Mouse (Mus musculus) liver, embryonic 15.5 days (tissue): ENCODE data around the gene Car5b. TPM values are rescaled to one million over a fixed set of nuclear protein-coding genes. Genes with fewer than 3 reads are reported as not detected.
A peak's percentile ranks its signal among the peaks of the same experiment; 100 is the strongest.

Experiments used
- ATAC-seq: fragments of 200-750 bp; cut with Nextera tagmentation; 2 replicates; pipeline ENCODE4 v1.8.0; 2017; ENCODE audit warnings: moderate number of reproducible peaks, mild to moderate bottlenecking, moderate library complexity; ENCODE audit not compliant: insufficient read depth
- H3K27ac ChIP-seq: fragments of 300-500 bp; sonication (generic); replicated peaks from 2 replicates; pipeline ENCODE4 v1.5.1; 2015; ENCODE audit warnings: mild to moderate bottlenecking, inconsistent platforms
- H3K27me3 ChIP-seq: fragments of 300-500 bp; sonication (generic); 2 replicates; pipeline ENCODE4 v1.6.1; 2015; ENCODE audit warnings: mild to moderate bottlenecking, inconsistent platforms
- H3K36me3 ChIP-seq: fragments of 300-500 bp; sonication (generic); replicated peaks from 2 replicates; pipeline ENCODE4 v1.6.1; 2015; ENCODE audit warnings: moderate library complexity, mild to moderate bottlenecking, inconsistent platforms
- H3K4me1 ChIP-seq: fragments of 300-500 bp; sonication (generic); replicated peaks from 2 replicates; pipeline ENCODE4 v1.6.1; 2015; ENCODE audit warnings: inconsistent platforms
- H3K4me2 ChIP-seq: fragments of 300-500 bp; sonication (generic); 2 replicates; pipeline ENCODE4 v1.6.1; 2015; ENCODE audit warnings: moderate library complexity, mild to moderate bottlenecking, inconsistent platforms
- H3K4me3 ChIP-seq: fragments of 300-500 bp; sonication (generic); replicated peaks from 2 replicates; pipeline ENCODE4 v1.5.1; 2015; ENCODE audit warnings: mild to moderate bottlenecking, inconsistent platforms
- H3K9ac ChIP-seq: fragments of 300-500 bp; sonication (generic); 2 replicates; pipeline ENCODE4 v1.6.1; 2015; ENCODE audit warnings: moderate library complexity, mild to moderate bottlenecking, inconsistent platforms
- H3K9me3 ChIP-seq: fragments of 300-500 bp; sonication (generic); replicated peaks from 2 replicates; pipeline ENCODE4 v1.6.1; 2016; ENCODE audit warnings: inconsistent platforms
- WGBS: fragments of 180-500 bp; shearing (Covaris S2); methylation state at CpG from one replicate; pipeline ENCODE4 v1.1.7; 2015; ENCODE audit warnings: mixed read lengths; ENCODE audit not compliant: insufficient replicate concordance; 5-methylcytosine and 5-hydroxymethylcytosine counted together
- polyA plus RNA-seq: library from polyadenylated mRNA; unstranded; fragments of >200 nt; fragmentation: Nextera tagmentation; extraction: Ambion mirVana; gene quantifications from 2 replicates; pipeline ENCODE4 v1.2.1, GENCODE M21; 2015

Gene Car5b
- polyA plus RNA-seq, 1 experiment from 2014 or later, result 0.06 TPM

- H3K27ac ChIP-seq, result peak within 1 kb of the TSS; percentile 97
- no peaks in the 10 kb centered on the region for H3K9me3 ChIP-seq
- no peaks in the 10 kb centered on the region for H3K27me3 ChIP-seq
- H3K36me3 ChIP-seq, result peaks cover 24% of the 10 kb centered on the region
- H3K9ac ChIP-seq, result peak within 1 kb of the TSS; percentile 78
- H3K4me3 ChIP-seq, result peak within 1 kb of the TSS; percentile 80
- H3K4me1 ChIP-seq, result peaks cover 19% of the 10 kb centered on the region
- peak within 1 kb of the TSS; percentile 72 for H3K4me2 ChIP-seq
- WGBS, result 21% methylated on average over 28 of the region's 29 CpGs
- peak; percentile 87 for ATAC-seq
Measured at GRCm38 (mm10) chrX:163958467-163958875, 69.3 kb downstream of the Car5b start, which contains the start of gene Zrsr2. Gene Zrsr2, minus strand, starts transcription at chrX:163958661.

GRCm38 (mm10) chrX:163957803-163958466 is 69.9 kb downstream of the Car5b start:
- Histone ChIP-seq H3K9me3 (no peaks in the 10 kb centered on the region), H3K4me1 (peaks cover 19% of the 10 kb centered on the region), H3K36me3 (peaks cover 29% of the 10 kb centered on the region), H3K4me2 (peak overlapping the region; percentile 72), H3K9ac (peak overlapping the region; percentile 78), H3K4me3 (peak overlapping the region; percentile 80), H3K27ac (peak overlapping the region; percentile 97), H3K27me3 (no peaks in the 10 kb centered on the region)
- peak; percentile 95 for ATAC-seq
- WGBS, result 22% methylated on average over 55 of the region's 67 CpGs

GRCm38 (mm10) chrX:163957381-163957780 is 70.4 kb downstream of the Car5b start:
- ATAC-seq, result peak; percentile 1; the same call in 1 of the 2 replicates
- H3K4me3 ChIP-seq, result peak overlapping the region; percentile 80
- no peaks in the 10 kb centered on the region for H3K27me3 ChIP-seq
- H3K27ac ChIP-seq, result peak overlapping the region; percentile 97
- 25% methylated on average over 12 of the region's 12 CpGs for WGBS
- peak overlapping the region; percentile 78; the same call in 1 of the 2 replicates for H3K9ac ChIP-seq
- H3K4me1 ChIP-seq, result peaks cover 19% of the 10 kb centered on the region
- peak overlapping the region; percentile 72 for H3K4me2 ChIP-seq
- H3K9me3 ChIP-seq, result no peaks in the 10 kb centered on the region
- H3K36me3 ChIP-seq, result peaks cover 30% of the 10 kb centered on the region

- no peak overlapping the region for H3K27ac ChIP-seq
- no peak for ATAC-seq
- H3K27me3 ChIP-seq, result no peaks in the 10 kb centered on the region
- H3K9ac ChIP-seq, result no peak overlapping the region
- H3K4me2 ChIP-seq, result no peak overlapping the region
- peaks cover 66% of the 10 kb centered on the region for H3K36me3 ChIP-seq
- peaks cover under 1% of the 10 kb centered on the region for H3K4me1 ChIP-seq
- 32% methylated on average over 1 of the region's 1 CpGs for WGBS
- H3K4me3 ChIP-seq, result no peak overlapping the region
- no peaks in the 10 kb centered on the region for H3K9me3 ChIP-seq
Measured at GRCm38 (mm10) chrX:163951618-163952017, 76.2 kb downstream of the Car5b start.

- H3K27me3 ChIP-seq, result no peaks in the 10 kb centered on the region
- peaks cover 61% of the 10 kb centered on the region for H3K36me3 ChIP-seq
- H3K4me1 ChIP-seq, result no peaks in the 10 kb centered on the region
- no peak overlapping the region for H3K27ac ChIP-seq
- 70% methylated on average over 3 of the region's 3 CpGs for WGBS
- H3K4me3 ChIP-seq, result no peak overlapping the region
- H3K9ac ChIP-seq, result no peak overlapping the region
- H3K9me3 ChIP-seq, result no peaks in the 10 kb centered on the region
- no peak overlapping the region for H3K4me2 ChIP-seq
- no peak for ATAC-seq
Measured at GRCm38 (mm10) chrX:163944381-163944780, 83.4 kb downstream of the Car5b start.

GRCm38 (mm10) chrX:163938587-163938986 is 89.2 kb downstream of the Car5b start:
- no peaks in the 10 kb centered on the region for H3K27me3 ChIP-seq
- no peaks in the 10 kb centered on the region for H3K9me3 ChIP-seq
- no peak overlapping the region for H3K4me2 ChIP-seq
- 86% methylated on average over 6 of the region's 6 CpGs for WGBS
- H3K27ac ChIP-seq, result no peak overlapping the region
- no peak for ATAC-seq
- H3K36me3 ChIP-seq, result peaks cover 39% of the 10 kb centered on the region
- no peak overlapping the region for H3K4me3 ChIP-seq
- no peaks in the 10 kb centered on the region for H3K4me1 ChIP-seq
- no peak overlapping the region for H3K9ac ChIP-seq

GRCm38 (mm10) chrX:163934731-163935130 is 93.1 kb downstream of the Car5b start:
- no peaks in the 10 kb centered on the region for H3K9me3 ChIP-seq
- no peak overlapping the region for H3K27ac ChIP-seq
- H3K4me1 ChIP-seq, result no peaks in the 10 kb centered on the region
- no peaks in the 10 kb centered on the region for H3K27me3 ChIP-seq
- H3K9ac ChIP-seq, result no peak overlapping the region
- 80% methylated on average over 8 of the region's 8 CpGs for WGBS
- H3K4me2 ChIP-seq, result no peak overlapping the region
- H3K4me3 ChIP-seq, result no peak overlapping the region
- ATAC-seq, result no peak
- H3K36me3 ChIP-seq, result peaks cover 23% of the 10 kb centered on the region

- no peaks in the 10 kb centered on the region for H3K36me3 ChIP-seq
- H3K9me3 ChIP-seq, result no peaks in the 10 kb centered on the region
- no peaks in the 10 kb centered on the region for H3K27me3 ChIP-seq
- H3K9ac ChIP-seq, result no peak overlapping the region
- H3K4me3 ChIP-seq, result no peak overlapping the region
- H3K27ac ChIP-seq, result no peak overlapping the region
- no peak overlapping the region for H3K4me2 ChIP-seq
- ATAC-seq, result no peak
- H3K4me1 ChIP-seq, result no peaks in the 10 kb centered on the region
Measured at GRCm38 (mm10) chrX:163929550-163929949, 98.2 kb downstream of the Car5b start.

Other genes starting within 250 kb of the Car5b start
- 5.0 and 5.5 TPM in 2 replicates for gene Ap1s2, start 119.0 kb downstream of the Car5b start, polyA plus RNA-seq
- 12.8 and 12.9 TPM in 2 replicates for gene Zrsr2, start 69.3 kb downstream of the Car5b start, polyA plus RNA-seq
- gene Siah1b, start 48.5 kb upstream of the Car5b start, polyA plus RNA-seq, result 14.3 and 15.8 TPM in 2 replicates
- gene Cltrn, start 60.8 kb upstream of the Car5b start, polyA plus RNA-seq, result 0.67 and 1.2 TPM in 2 replicates
- 0.05 and 0.08 TPM in 2 replicates for gene Ace2, start 111.3 kb upstream of the Car5b start, polyA plus RNA-seq
- gene Bmx, start 230.2 kb upstream of the Car5b start, polyA plus RNA-seq, result 0.50 and 0.71 TPM in 2 replicates
- 18.9 and 20.9 TPM in 2 replicates for gene Pir, start 241.4 kb upstream of the Car5b start, polyA plus RNA-seq